Mouse (Mus musculus): ENCODE data around the gene Bnc1. TPM values are rescaled to one million over a fixed set of nuclear protein-coding genes. Genes with fewer than 3 reads are reported as not detected.

Bnc1 gene
- polyA plus RNA-seq, 1 experiment from 2014 or later = 2.1 TPM

DNA sequence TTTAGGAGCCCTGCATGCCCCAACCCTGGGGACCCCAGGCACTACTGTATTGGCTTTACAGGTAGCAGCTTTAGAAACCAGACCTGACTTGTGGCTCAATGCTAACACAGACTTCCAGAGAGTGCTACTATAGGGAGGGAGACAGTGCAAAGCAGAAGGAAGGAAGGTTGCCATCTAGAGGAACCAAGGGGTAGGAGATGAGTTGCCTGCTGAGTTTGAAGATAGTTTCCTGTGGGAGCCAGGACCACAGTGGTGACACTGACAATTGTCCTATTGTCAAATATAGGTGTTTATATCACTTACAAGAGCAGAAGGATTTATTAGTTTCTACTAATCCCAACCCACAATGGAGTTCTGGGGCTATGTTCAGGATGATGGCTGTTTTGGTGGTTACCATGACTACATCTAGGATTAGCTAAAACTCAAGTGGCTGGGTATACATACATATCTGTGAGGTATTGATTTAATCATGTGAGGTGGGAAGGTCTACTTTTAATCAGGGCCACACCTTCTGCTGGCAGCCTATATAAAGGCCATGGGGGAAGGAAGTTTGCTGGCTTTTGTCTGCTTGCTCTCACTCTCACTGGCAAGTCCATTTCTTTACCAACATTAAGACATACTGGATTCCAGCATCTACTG, 37.8 kb downstream of the Bnc1 start:
- Histone ChIP-seq H3K4me1 (ENCODE audit: control insufficient read depth, insufficient read depth, low read length) (no peaks in the 10 kb centered on the region), H3K9ac (ENCODE audit: low read depth, low read length) (no peak overlapping the region), H3K27me3 (replicated peaks; ENCODE audit: control insufficient read depth, insufficient read depth, low read length) (no peaks in the 10 kb centered on the region), H3K4me3 (ENCODE audit: low read length) (no peak overlapping the region), H3K4me2 (ENCODE audit: low read depth, low read length) (no peak overlapping the region), H3K9me3 (ENCODE audit: control insufficient read depth, low read length) (no peaks in the 10 kb centered on the region), H3K36me3 (ENCODE audit: control insufficient read depth, insufficient read depth, low read length) (no peaks in the 10 kb centered on the region), H3K27ac (ENCODE audit: low read length) (no peak overlapping the region)
- ATAC-seq = no peak

DNA sequence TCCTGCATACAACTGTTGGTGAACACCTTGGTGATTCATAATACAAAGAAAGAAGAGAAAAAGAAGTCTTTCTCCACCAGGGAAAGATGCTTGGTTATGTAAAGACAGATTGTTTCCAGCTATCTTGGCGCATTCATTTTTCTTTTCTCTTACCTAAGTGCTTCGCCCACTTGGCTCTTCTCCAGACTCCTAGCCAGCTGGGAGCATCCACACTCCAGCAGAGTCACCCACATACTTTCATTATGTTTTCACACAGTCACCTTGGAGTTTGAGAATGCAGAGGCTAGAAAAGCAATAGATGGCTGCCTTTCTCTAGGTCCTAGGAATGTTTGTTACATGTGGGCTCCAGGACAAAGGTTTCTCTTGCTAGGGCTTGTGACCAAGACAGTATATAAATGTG, 41.6 kb downstream of the Bnc1 start:
- Histone ChIP-seq H3K36me3 (ENCODE audit: control insufficient read depth, insufficient read depth, low read length) (no peaks in the 10 kb centered on the region), H3K9ac (ENCODE audit: low read depth, low read length) (no peak overlapping the region), H3K9me3 (ENCODE audit: control insufficient read depth, low read length) (no peaks in the 10 kb centered on the region), H3K27me3 (replicated peaks; ENCODE audit: control insufficient read depth, insufficient read depth, low read length) (no peaks in the 10 kb centered on the region), H3K4me1 (ENCODE audit: control insufficient read depth, insufficient read depth, low read length) (no peaks in the 10 kb centered on the region), H3K4me3 (ENCODE audit: low read length) (no peak overlapping the region), H3K4me2 (ENCODE audit: low read depth, low read length) (no peak overlapping the region), H3K27ac (ENCODE audit: low read length) (no peak overlapping the region)
- no peak for ATAC-seq
- 74% methylated on average over 2 of the region's 2 CpGs for WGBS

GRCm38 (mm10) chr7:81945398-81945797, 46.7 kb downstream of the Bnc1 start:
- ATAC-seq = no peak
- WGBS = 19% methylated on average over 4 of the region's 4 CpGs
- Histone ChIP-seq H3K4me3 (ENCODE audit: low read length) (no peak overlapping the region), H3K27me3 (replicated peaks; ENCODE audit: control insufficient read depth, insufficient read depth, low read length) (no peaks in the 10 kb centered on the region), H3K27ac (ENCODE audit: low read length) (no peak overlapping the region), H3K4me2 (ENCODE audit: low read depth, low read length) (no peak overlapping the region), H3K9ac (ENCODE audit: low read depth, low read length) (no peak overlapping the region), H3K36me3 (ENCODE audit: control insufficient read depth, insufficient read depth, low read length) (no peaks in the 10 kb centered on the region), H3K9me3 (ENCODE audit: control insufficient read depth, low read length) (no peaks in the 10 kb centered on the region), H3K4me1 (ENCODE audit: control insufficient read depth, insufficient read depth, low read length) (no peaks in the 10 kb centered on the region)

DNA sequence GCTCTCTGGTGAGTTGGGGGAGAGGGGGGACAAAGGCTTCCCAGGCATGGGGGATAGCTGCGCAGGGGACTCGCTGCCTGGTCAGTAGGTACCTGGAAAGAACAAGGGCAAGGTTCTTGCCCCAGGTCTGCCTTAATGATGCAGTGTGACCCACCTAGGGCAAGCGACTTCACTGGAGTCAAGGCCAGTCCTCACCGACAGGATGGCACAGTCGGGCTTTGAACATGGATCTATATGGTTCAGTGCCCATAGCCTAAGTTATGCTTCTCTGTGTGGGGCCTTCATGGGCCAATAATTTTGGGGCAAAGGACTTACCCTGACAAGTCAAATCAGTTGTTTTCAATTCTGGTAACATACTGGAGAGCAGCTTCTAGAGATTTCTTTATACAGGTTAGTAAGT, 57.3 kb downstream of the Bnc1 start:
- Histone ChIP-seq H3K9ac (ENCODE audit: low read depth, low read length) (peak overlapping the region; percentile 81), H3K27ac (ENCODE audit: low read length) (no peak overlapping the region), H3K4me1 (ENCODE audit: control insufficient read depth, insufficient read depth, low read length) (0 out of 2 replicates have a peak, but pooled peaks cover 2% of the 10 kb centered on the region), H3K9me3 (ENCODE audit: control insufficient read depth, low read length) (no peaks in the 10 kb centered on the region), H3K27me3 (replicated peaks; ENCODE audit: control insufficient read depth, insufficient read depth, low read length) (peaks cover 16% of the 10 kb centered on the region; the same call in 1 of the 2 replicates), H3K4me3 (ENCODE audit: low read length) (peak overlapping the region; percentile 53), H3K4me2 (ENCODE audit: low read depth, low read length) (peak overlapping the region; percentile 85), H3K36me3 (ENCODE audit: control insufficient read depth, insufficient read depth, low read length) (no peaks in the 10 kb centered on the region)
- no peak for ATAC-seq
- 12% methylated on average over 5 of the region's 5 CpGs for WGBS

GRCm38 (mm10) chr7:81934267-81934745, 57.8 kb downstream of the Bnc1 start, which contains the start of gene Hdgfl3:
Gene Hdgfl3, minus strand, starts transcription at chr7:81934473.
- peaks cover 16% of the 10 kb centered on the region; the same call in 1 of the 2 replicates for H3K27me3 ChIP-seq (replicated peaks; ENCODE audit: control insufficient read depth, insufficient read depth, low read length)
- H3K4me2 ChIP-seq (ENCODE audit: low read depth, low read length) = peak within 1 kb of the TSS; percentile 85
- H3K27ac ChIP-seq (ENCODE audit: low read length) = peak within 1 kb of the TSS; percentile 79
- peak within 1 kb of the TSS; percentile 81 for H3K9ac ChIP-seq (ENCODE audit: low read depth, low read length)
- no peaks in the 10 kb centered on the region for H3K36me3 ChIP-seq (ENCODE audit: control insufficient read depth, insufficient read depth, low read length)
- WGBS = under 1% methylated on average over 58 of the region's 63 CpGs
- H3K4me1 ChIP-seq (ENCODE audit: control insufficient read depth, insufficient read depth, low read length) = 0 out of 2 replicates have a peak, but pooled peaks cover 2% of the 10 kb centered on the region
- ATAC-seq = peak; percentile 87
- no peaks in the 10 kb centered on the region for H3K9me3 ChIP-seq (ENCODE audit: control insufficient read depth, low read length)
- peak within 1 kb of the TSS; percentile 53 for H3K4me3 ChIP-seq (ENCODE audit: low read length)

DNA sequence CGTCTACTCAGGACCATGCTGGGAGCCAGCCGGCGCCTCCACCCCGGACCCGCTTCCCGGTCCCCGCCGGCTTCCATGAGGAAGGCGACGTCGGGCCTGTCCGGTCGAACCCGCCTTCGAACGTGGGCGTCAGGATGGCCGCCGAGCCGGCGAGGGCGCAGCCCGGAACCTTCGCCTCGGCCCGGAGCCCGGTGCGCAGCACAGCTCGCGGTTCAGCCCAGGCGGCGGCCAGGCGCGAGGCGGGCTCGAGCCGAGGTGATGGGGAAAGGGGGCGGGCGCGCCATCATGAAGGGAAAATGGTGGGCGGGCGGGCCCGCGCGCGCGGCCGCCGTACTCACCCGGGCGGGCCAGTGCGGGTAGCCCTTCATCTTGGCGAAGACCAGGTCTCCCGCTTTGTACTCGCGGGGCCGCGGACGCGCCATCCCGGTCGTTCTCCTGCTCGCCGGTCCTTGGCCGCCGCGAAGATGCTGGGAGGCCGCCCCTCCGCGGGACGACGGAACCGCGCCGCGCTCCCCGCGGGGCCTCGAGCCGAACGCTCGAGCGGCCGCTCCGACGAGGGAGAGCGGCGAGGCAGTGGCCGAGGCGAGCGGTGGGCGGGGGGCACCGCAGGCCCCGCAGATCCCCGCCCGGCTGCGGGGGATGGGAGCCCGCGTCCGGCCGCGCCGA, 58.4 kb downstream of the Bnc1 start:
- under 1% methylated on average over 94 of the region's 103 CpGs for whole genome bisulfite sequencing
- Histone ChIP-seq H3K27me3 (replicated peaks; ENCODE audit: control insufficient read depth, insufficient read depth, low read length) (peaks cover 16% of the 10 kb centered on the region; the same call in 1 of the 2 replicates), H3K9me3 (ENCODE audit: control insufficient read depth, low read length) (no peaks in the 10 kb centered on the region), H3K9ac (ENCODE audit: low read depth, low read length) (peak overlapping the region; percentile 81), H3K4me3 (ENCODE audit: low read length) (peak overlapping the region; percentile 53), H3K27ac (ENCODE audit: low read length) (peak overlapping the region; percentile 79), H3K36me3 (ENCODE audit: control insufficient read depth, insufficient read depth, low read length) (no peaks in the 10 kb centered on the region), H3K4me1 (ENCODE audit: control insufficient read depth, insufficient read depth, low read length) (0 out of 2 replicates have a peak, but pooled peaks cover 2% of the 10 kb centered on the region), H3K4me2 (ENCODE audit: low read depth, low read length) (peak overlapping the region; percentile 85)
- ATAC-seq = peak; percentile 84

GRCm38 (mm10) chr7:81933061-81933600, 59.0 kb downstream of the Bnc1 start:
- H3K9ac ChIP-seq (ENCODE audit: low read depth, low read length) = peak overlapping the region; percentile 81
- ATAC-seq = peak; percentile 24
- 6% methylated on average over 23 of the region's 23 CpGs for WGBS

GRCm38 (mm10) chr7:81932521-81933045, 59.5 kb downstream of the Bnc1 start:
- Histone ChIP-seq H3K36me3 (ENCODE audit: control insufficient read depth, insufficient read depth, low read length) (no peaks in the 10 kb centered on the region), H3K4me1 (ENCODE audit: control insufficient read depth, insufficient read depth, low read length) (0 out of 2 replicates have a peak, but pooled peaks cover 2% of the 10 kb centered on the region), H3K27ac (ENCODE audit: low read length) (no peak overlapping the region), H3K9me3 (ENCODE audit: control insufficient read depth, low read length) (no peaks in the 10 kb centered on the region), H3K4me2 (ENCODE audit: low read depth, low read length) (peak overlapping the region; percentile 85), H3K4me3 (ENCODE audit: low read length) (peak overlapping the region; percentile 53), H3K9ac (ENCODE audit: low read depth, low read length) (peak overlapping the region; percentile 81; the same call in 1 of the 2 replicates), H3K27me3 (replicated peaks; ENCODE audit: control insufficient read depth, insufficient read depth, low read length) (peaks cover 16% of the 10 kb centered on the region; the same call in 1 of the 2 replicates)
- WGBS = 37% methylated on average over 5 of the region's 5 CpGs
- ATAC-seq = no peak

More at GRCm38 (mm10) chr7:81933061-81933600, 59.0 kb downstream of the Bnc1 start:
- no peaks in the 10 kb centered on the region for H3K9me3 ChIP-seq (ENCODE audit: control insufficient read depth, low read length)
- peak overlapping the region; percentile 85 for H3K4me2 ChIP-seq (ENCODE audit: low read depth, low read length)
- 0 out of 2 replicates have a peak, but pooled peaks cover 2% of the 10 kb centered on the region for H3K4me1 ChIP-seq (ENCODE audit: control insufficient read depth, insufficient read depth, low read length)
- H3K27ac ChIP-seq (ENCODE audit: low read length) = peak overlapping the region; percentile 79
- peaks cover 16% of the 10 kb centered on the region; the same call in 1 of the 2 replicates for H3K27me3 ChIP-seq (replicated peaks; ENCODE audit: control insufficient read depth, insufficient read depth, low read length)
- H3K4me3 ChIP-seq (ENCODE audit: low read length) = peak overlapping the region; percentile 53
- H3K36me3 ChIP-seq (ENCODE audit: control insufficient read depth, insufficient read depth, low read length) = no peaks in the 10 kb centered on the region

GRCm38 (mm10) chr7:81928998-81929397, 63.1 kb downstream of the Bnc1 start:
- no peak overlapping the region for H3K4me3 ChIP-seq (ENCODE audit: low read length)
- no peak overlapping the region for H3K9ac ChIP-seq (ENCODE audit: low read depth, low read length)
- no peak overlapping the region for H3K27ac ChIP-seq (ENCODE audit: low read length)
- H3K4me2 ChIP-seq (ENCODE audit: low read depth, low read length) = no peak overlapping the region
- 0 out of 2 replicates have a peak, but pooled peaks cover 2% of the 10 kb centered on the region for H3K4me1 ChIP-seq (ENCODE audit: control insufficient read depth, insufficient read depth, low read length)
- WGBS = 78% methylated on average over 7 of the region's 7 CpGs
- no peak for ATAC-seq
- no peaks in the 10 kb centered on the region for H3K36me3 ChIP-seq (ENCODE audit: control insufficient read depth, insufficient read depth, low read length)
- no peaks in the 10 kb centered on the region; the same call in 1 of the 2 replicates for H3K27me3 ChIP-seq (replicated peaks; ENCODE audit: control insufficient read depth, insufficient read depth, low read length)
- no peaks in the 10 kb centered on the region for H3K9me3 ChIP-seq (ENCODE audit: control insufficient read depth, low read length)

All from intestine, embryonic 16.5 days (tissue).